Mouse (Mus musculus) heart, embryonic 16.5 days (tissue): Measurements from ENCODE around the gene Timm44. TPM values are rescaled to one million over a fixed set of nuclear protein-coding genes. Genes with fewer than 3 reads are reported as not detected.
A peak's percentile ranks its signal among the peaks of the same experiment; 100 is the strongest.

Experiments
- ATAC-seq: fragments of 200-750 bp; cut with Nextera tagmentation; replicated peaks from 2 replicates; pipeline ENCODE4 v1.8.0; 2017; ENCODE audit warnings: moderate number of reproducible peaks; ENCODE audit not compliant: insufficient read depth, low FRiP score; ENCODE audit errors: extremely low read depth
- H3K27ac ChIP-seq: fragments of 300-500 bp; sonication (generic); 2 replicates; pipeline ENCODE4 v1.5.1; 2014; ENCODE audit warnings: mild to moderate bottlenecking, low read length, control low read depth, moderate library complexity
- H3K27me3 ChIP-seq: fragments of 300-500 bp; sonication (generic); 2 replicates; pipeline ENCODE4 v1.6.1; 2014; ENCODE audit warnings: low read length, mixed read lengths; ENCODE audit not compliant: control insufficient read depth, insufficient read depth
- H3K36me3 ChIP-seq: fragments of 300-500 bp; sonication (generic); 2 replicates; pipeline ENCODE4 v1.6.1; 2014; ENCODE audit not compliant: control insufficient read depth, insufficient read depth
- H3K4me1 ChIP-seq: fragments of 300-500 bp; sonication (generic); 2 replicates; pipeline ENCODE4 v1.6.1; 2014; ENCODE audit warnings: low read length, mixed read lengths; ENCODE audit not compliant: control insufficient read depth, insufficient read depth
- H3K4me2 ChIP-seq: fragments of 300-500 bp; sonication (generic); 2 replicates; pipeline ENCODE4 v1.6.1; 2014; ENCODE audit warnings: low read depth, mild to moderate bottlenecking, control low read depth, low read length
- H3K4me3 ChIP-seq: fragments of 300-500 bp; sonication (generic); 2 replicates; pipeline ENCODE4 v1.5.1; 2014; ENCODE audit warnings: mild to moderate bottlenecking, control low read depth, low read length
- H3K9ac ChIP-seq: fragments of 300-500 bp; sonication (generic); 2 replicates; pipeline ENCODE4 v1.6.1; 2014; ENCODE audit warnings: low read length, control low read depth
- H3K9me3 ChIP-seq: fragments of 300-500 bp; sonication (generic); replicated peaks from 2 replicates; pipeline ENCODE4 v1.6.1; 2016; ENCODE audit warnings: low read length; ENCODE audit not compliant: control insufficient read depth
- WGBS: fragments of 180-500 bp; shearing (Covaris S2); extraction: QIAGEN DNeasy Blood & Tissue Kit; methylation state at CpG from one replicate; pipeline ENCODE4 v1.1.7; 2014; 5-methylcytosine and 5-hydroxymethylcytosine counted together
- polyA plus RNA-seq: library from polyadenylated mRNA; unstranded; fragments of >200 nt; fragmentation: Nextera tagmentation; extraction: Ambion mirVana; gene quantifications from 2 replicates; pipeline ENCODE4 v1.2.1, GENCODE M21; 2015

The Timm44 gene
- polyA plus RNA-seq, 1 experiment from 2014 or later = 75.5 TPM

DNA sequence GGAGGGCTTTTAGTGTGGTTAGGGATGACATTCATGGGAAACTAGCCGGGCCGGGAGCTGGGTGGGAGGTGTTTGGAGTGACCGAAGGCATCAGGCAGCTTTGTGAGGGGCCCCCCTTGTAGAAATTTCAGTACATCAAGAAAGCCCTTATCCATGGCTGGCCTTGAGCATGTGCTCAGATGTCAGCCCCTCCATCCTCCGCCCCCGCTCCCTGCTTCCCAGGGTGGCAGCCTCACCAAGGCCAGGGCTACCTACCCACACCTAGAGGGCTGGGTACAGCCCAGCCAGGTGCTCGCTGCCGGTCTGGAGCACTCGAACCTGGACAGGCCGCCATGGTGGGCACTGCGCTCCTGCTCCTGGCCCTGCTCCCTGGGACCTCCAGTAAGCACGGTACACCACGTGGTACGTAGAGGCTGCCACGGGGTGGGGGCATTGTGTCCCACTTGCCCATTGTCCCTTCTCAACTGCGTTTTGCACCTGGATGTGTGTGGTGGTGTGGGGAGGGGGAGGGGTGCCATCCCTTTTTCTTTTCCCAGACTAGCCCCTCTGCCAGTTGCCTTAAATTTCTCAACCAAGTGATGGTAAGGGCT lies 27.7 kb downstream of the Timm44 start, which contains the start of gene Tgfbr3l:
Gene Tgfbr3l (plus strand): TSS at position 264 of the 590 bp plus-strand sequence.
- Histone ChIP-seq H3K4me3 (no peak within 1 kb of the TSS), H3K4me1 (peaks cover 18% of the 10 kb centered on the region), H3K9me3 (no peaks in the 10 kb centered on the region), H3K27me3 (no peaks in the 10 kb centered on the region), H3K36me3 (peaks cover 39% of the 10 kb centered on the region), H3K27ac (peak within 1 kb of the TSS; percentile 55), H3K9ac (peak within 1 kb of the TSS; percentile 60), H3K4me2 (peak within 1 kb of the TSS; percentile 55)
- WGBS = 82% methylated on average over 15 of the region's 15 CpGs
- ATAC-seq = no peak

DNA sequence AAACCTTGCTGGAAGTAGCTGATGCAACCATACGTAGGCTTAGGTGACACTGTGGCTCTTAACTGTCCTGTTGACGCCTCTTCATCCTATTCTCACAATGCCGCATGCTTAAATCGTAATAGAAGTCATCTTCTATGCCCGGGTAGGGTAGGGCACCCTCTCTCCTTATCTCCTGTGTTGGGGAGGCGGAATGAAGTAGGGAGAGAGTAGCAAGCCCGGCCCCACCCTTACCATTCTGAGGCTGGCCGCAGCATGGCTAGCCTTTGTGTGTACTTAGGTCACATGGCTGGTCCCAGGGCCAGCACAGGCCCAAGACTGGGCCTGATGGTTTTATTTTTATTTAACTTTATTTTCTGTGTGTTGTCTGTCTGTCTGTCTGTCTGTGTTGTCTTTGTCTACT lies 28.5 kb downstream of the Timm44 start:
- Histone ChIP-seq H3K36me3 (peaks cover 42% of the 10 kb centered on the region), H3K27me3 (no peaks in the 10 kb centered on the region), H3K4me1 (peaks cover 14% of the 10 kb centered on the region), H3K9me3 (no peaks in the 10 kb centered on the region), H3K9ac (no peak overlapping the region), H3K4me3 (no peak overlapping the region), H3K27ac (no peak overlapping the region), H3K4me2 (no peak overlapping the region)
- 84% methylated on average over 8 of the region's 8 CpGs for WGBS
- ATAC-seq = no peak

DNA sequence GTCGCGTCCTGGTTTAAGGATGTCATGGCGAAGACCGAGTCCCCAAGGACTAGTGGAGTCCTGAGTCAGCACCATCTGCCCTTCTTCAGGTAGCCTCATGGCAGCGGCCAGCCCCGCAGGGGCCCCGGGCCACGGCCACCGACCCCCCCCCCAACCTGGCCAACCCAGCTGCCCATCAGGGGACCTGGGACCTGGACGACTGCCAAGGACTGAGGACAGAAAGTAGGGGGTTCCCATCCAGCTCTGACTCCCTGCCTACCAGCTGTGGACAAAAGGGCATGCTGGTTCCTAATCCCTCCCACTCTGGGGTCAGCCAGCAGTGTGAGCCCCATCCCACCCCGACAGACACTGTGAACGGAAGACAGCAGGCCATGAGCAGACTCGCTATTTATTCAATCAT lies 30.0 kb downstream of the Timm44 start:
- Histone ChIP-seq H3K9ac (no peak overlapping the region), H3K36me3 (peaks cover 44% of the 10 kb centered on the region), H3K27me3 (no peaks in the 10 kb centered on the region), H3K4me1 (peaks cover 15% of the 10 kb centered on the region), H3K4me2 (no peak overlapping the region), H3K4me3 (no peak overlapping the region), H3K9me3 (no peaks in the 10 kb centered on the region), H3K27ac (no peak overlapping the region)
- 87% methylated on average over 13 of the region's 13 CpGs for WGBS
- ATAC-seq = no peak

DNA sequence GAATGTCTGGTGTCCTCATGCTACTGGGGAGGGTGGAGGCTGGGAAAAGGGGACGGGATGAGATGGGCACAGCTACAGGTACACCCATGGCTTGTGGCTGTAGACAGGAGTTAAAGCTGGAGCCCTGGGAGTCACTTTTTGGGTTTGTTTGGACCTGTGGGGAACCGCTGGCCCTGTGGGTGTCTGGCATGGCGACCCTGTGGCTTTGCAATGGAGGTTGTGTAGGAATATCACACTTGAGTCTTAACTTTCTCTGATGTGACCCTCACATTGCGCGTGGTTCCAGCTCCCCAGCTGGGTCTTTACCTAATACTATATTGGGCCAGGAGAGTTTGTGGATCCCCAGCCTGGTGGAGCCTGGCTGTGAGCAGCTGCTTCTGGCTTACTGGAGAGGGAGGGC lies 30.7 kb downstream of the Timm44 start:
- H3K36me3 ChIP-seq = peaks cover 44% of the 10 kb centered on the region
- 94% methylated on average over 5 of the region's 5 CpGs for WGBS

DNA sequence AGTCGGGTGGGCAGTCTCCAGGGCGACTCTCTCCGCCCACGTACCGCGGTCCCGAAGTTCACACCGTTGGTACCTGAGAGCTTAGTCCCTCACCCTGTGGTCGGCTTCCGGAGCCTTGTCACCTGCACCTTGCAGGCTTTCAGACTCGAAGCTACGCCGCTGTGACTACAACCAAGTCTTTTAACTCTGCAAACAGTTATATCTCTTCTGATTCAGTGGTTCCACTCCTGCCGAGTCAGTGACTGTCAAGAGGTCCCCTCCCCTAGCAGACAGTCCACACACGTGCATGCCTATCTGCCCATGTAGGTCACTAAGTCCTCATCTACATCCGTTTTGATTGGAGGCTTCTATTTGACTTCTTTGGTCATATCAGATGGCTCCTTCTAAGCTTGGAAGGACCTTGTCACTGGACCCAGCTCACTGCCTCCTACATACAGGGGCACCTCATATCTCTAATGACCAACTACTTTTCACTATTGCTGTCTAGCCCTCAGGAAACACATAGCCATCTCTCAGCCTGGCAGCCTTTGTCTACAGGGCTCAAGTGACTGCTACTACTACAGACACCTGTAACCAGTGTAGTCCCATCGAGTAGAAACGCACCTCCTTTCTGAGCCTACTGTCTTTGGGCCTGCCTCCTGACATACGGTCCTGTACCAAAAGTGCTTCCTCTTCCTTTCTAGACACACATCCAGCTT lies 36.4 kb downstream of the Timm44 start:
- H3K9me3 ChIP-seq = no peaks in the 10 kb centered on the region
- peak; percentile 8 for ATAC-seq
- peak overlapping the region; percentile 82 for H3K4me2 ChIP-seq
- peak overlapping the region; percentile 85 for H3K4me3 ChIP-seq
- WGBS = 10% methylated on average over 19 of the region's 19 CpGs
- peaks cover 17% of the 10 kb centered on the region for H3K36me3 ChIP-seq
- H3K27ac ChIP-seq = peak overlapping the region; percentile 92
- no peaks in the 10 kb centered on the region for H3K27me3 ChIP-seq
- peaks cover 19% of the 10 kb centered on the region for H3K4me1 ChIP-seq
- peak overlapping the region; percentile 85 for H3K9ac ChIP-seq

More for the DNA sequence above, 30.7 kb downstream of the Timm44 start:
- Histone ChIP-seq H3K27ac (no peak overlapping the region), H3K9ac (no peak overlapping the region), H3K27me3 (no peaks in the 10 kb centered on the region), H3K4me2 (no peak overlapping the region), H3K4me3 (no peak overlapping the region), H3K9me3 (no peaks in the 10 kb centered on the region), H3K4me1 (peaks cover 19% of the 10 kb centered on the region)
- ATAC-seq = no peak

DNA sequence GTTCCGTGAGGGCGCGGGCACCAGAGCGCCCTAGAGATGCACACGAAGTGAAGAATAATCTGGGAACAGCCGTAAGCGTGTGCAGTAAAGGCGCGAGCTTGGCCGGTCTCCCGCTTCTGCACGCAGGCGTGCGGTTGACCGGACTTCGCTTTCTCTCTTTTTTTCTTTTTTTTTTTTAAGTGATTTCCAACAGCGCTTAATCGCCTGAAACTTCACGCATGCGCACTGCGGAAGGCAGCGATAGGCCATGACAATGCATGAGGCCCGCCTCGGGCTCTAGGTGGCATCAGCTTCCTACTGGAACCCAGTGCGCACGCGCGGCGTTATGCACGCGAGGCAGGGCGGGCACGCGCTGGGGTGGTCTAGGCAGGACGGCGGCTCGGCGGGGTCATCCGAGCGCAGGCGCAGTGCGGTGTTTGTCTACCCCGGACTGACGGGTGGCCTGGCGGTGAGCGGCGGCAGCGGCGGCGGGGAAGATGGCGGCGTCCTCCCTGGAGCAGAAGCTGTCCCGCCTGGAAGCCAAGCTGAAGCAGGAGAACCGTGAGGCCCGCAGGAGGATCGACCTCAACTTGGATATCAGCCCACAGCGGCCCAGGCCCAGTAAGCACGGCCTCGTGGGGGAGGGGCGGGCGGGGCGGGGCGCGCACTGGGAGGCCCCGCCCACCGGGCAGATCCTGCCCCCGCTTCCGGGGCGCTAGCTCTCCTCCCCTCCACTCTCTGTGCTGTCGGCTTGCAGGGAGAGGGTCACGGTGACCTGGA lies 37.1 kb downstream of the Timm44 start, which contains the start of the genes Map2k7 and Gm49320:
Gene Map2k7 (plus strand): TSS at position 307 of the 759 bp plus-strand sequence.
Gene Gm49320 (plus strand): TSS at position 432 of the 759 bp plus-strand sequence.
- H3K4me1 ChIP-seq = peaks cover 19% of the 10 kb centered on the region
- peak; percentile 96 for ATAC-seq
- H3K36me3 ChIP-seq = peaks cover 10% of the 10 kb centered on the region; the same call in 1 of the 2 replicates
- no peaks in the 10 kb centered on the region for H3K9me3 ChIP-seq
- peak within 1 kb of the TSS; percentile 92 for H3K27ac ChIP-seq
- peak within 1 kb of the TSS; percentile 85 for H3K4me3 ChIP-seq
- WGBS = under 1% methylated on average over 68 of the region's 71 CpGs
- peak within 1 kb of the TSS; percentile 85 for H3K9ac ChIP-seq
- peak within 1 kb of the TSS; percentile 82 for H3K4me2 ChIP-seq
- no peaks in the 10 kb centered on the region for H3K27me3 ChIP-seq

DNA sequence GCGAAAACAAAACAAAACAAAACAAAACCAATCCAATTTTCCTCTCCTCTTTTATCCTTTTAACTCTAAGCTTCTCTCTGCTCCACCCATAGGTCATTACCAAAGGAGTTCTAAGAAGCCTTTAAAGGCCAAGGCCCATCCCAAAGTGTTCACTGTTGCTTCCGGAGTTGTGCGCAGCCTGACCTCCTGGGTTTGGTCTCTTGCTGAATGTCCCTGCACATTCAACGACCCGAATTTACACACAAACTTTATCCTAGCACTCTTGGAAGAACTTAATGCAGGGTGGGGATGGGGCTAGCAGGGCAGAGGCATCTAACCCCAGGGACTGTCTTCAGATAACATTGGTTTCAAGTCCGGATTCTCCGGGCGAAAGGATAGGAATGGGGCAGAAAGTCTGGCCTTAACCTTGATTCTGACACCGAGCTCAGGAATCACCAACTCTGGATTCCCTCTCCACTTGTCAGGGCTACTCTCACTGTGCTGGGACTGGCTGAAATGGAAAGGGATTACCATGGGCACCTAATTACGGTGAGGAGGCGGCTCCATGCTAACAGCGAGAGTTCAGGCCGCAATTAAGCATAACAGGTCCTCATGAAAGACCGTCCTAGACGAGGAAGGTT lies 37.8 kb downstream of the Timm44 start:
- Histone ChIP-seq H3K4me3 (peak overlapping the region; percentile 85), H3K9me3 (no peaks in the 10 kb centered on the region), H3K27ac (peak overlapping the region; percentile 91), H3K36me3 (peaks cover 3% of the 10 kb centered on the region; the same call in 1 of the 2 replicates), H3K27me3 (no peaks in the 10 kb centered on the region), H3K4me2 (peak overlapping the region; percentile 70), H3K4me1 (peaks cover 19% of the 10 kb centered on the region), H3K9ac (peak overlapping the region; percentile 75)
- no peak for ATAC-seq
- 19% methylated on average over 15 of the region's 15 CpGs for WGBS

DNA sequence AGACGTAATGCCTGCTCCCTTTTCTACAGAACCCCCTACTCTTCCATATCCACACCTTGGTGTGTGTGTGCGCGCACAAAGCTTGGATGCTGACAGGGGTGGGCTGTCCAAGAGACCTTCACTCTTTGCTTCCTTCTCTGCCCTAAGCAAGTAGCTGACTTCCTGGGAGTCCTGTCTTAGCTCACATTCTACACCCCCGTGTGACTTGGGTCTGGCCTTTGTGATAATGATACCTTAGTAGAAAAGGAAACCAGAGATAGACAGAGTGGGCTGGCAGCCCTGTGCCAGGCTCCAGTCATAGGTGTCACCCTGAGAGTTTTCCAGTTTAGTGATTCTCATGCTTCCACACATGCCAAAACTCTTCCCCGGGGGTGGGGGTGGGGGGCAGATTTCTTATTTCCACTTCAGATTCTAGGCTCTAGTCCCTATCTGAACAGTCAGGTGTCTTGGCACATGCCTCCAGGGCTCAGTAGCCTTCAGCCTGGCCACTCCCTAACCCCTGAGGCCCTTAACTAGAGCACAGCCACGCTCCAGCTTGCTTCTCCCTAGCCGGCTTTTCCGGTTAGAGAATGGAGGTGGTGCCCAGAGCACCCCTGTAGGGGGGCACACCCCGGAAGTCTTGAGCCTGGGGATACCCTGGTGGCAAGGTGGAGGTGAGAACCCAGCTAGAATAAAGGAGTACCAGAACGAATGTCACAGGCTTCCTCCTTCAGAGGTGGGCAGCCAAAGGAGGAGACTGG lies 44.9 kb downstream of the Timm44 start:
- no peak overlapping the region for H3K27ac ChIP-seq
- no peaks in the 10 kb centered on the region for H3K36me3 ChIP-seq
- H3K27me3 ChIP-seq = peaks cover 19% of the 10 kb centered on the region
- peaks cover 3% of the 10 kb centered on the region; the same call in 1 of the 2 replicates for H3K4me1 ChIP-seq
- H3K4me2 ChIP-seq = no peak overlapping the region
- H3K9ac ChIP-seq = no peak overlapping the region
- no peak overlapping the region for H3K4me3 ChIP-seq
- no peaks in the 10 kb centered on the region for H3K9me3 ChIP-seq
- WGBS = 47% methylated on average over 10 of the region's 10 CpGs
- no peak for ATAC-seq
